Mouse (Mus musculus) forebrain, embryonic 16.5 days (tissue): Measurements from ENCODE around the gene Actl11. TPM values are rescaled to one million over a fixed set of nuclear protein-coding genes. Genes with fewer than 3 reads are reported as not detected.

Experiments
- ATAC-seq: fragments of 200-750 bp; cut with Nextera tagmentation; 2 replicates; pipeline ENCODE4 v1.8.0; 2017; ENCODE audit warnings: mild to moderate bottlenecking, moderate library complexity
- H3K27ac ChIP-seq: fragments of 300-500 bp; sonication (generic); 2 replicates; pipeline ENCODE4 v1.5.1; 2014; ENCODE audit warnings: low read length, control low read depth
- H3K27me3 ChIP-seq: fragments of 300-500 bp; sonication (generic); replicated peaks from 2 replicates; pipeline ENCODE4 v1.6.1; 2014; ENCODE audit warnings: low read length; ENCODE audit not compliant: control insufficient read depth, insufficient read depth
- H3K36me3 ChIP-seq: fragments of 300-500 bp; sonication (generic); 2 replicates; pipeline ENCODE4 v1.6.1; 2014; ENCODE audit not compliant: control insufficient read depth, insufficient read depth
- H3K4me1 ChIP-seq: fragments of 300-500 bp; sonication (generic); replicated peaks from 2 replicates; pipeline ENCODE4 v1.6.1; 2014; ENCODE audit warnings: low read length; ENCODE audit not compliant: control insufficient read depth, insufficient read depth
- H3K4me2 ChIP-seq: fragments of 300-500 bp; sonication (generic); 2 replicates; pipeline ENCODE4 v1.6.1; 2014; ENCODE audit warnings: mild to moderate bottlenecking, low read length, control low read depth
- H3K4me3 ChIP-seq: fragments of 300-500 bp; sonication (generic); replicated peaks from 2 replicates; pipeline ENCODE4 v1.5.1; 2014; ENCODE audit warnings: mild to moderate bottlenecking, low read length, control low read depth
- H3K9ac ChIP-seq: fragments of 300-500 bp; sonication (generic); replicated peaks from 2 replicates; pipeline ENCODE4 v1.6.1; 2014; ENCODE audit warnings: low read depth, low read length, control low read depth
- H3K9me3 ChIP-seq: fragments of 300-500 bp; sonication (generic); 2 replicates; pipeline ENCODE4 v1.6.1; 2016; ENCODE audit warnings: low read length; ENCODE audit not compliant: control insufficient read depth
- WGBS: fragments of 180-500 bp; shearing (Covaris S2); extraction: QIAGEN DNeasy Blood & Tissue Kit; methylation state at CpG from one replicate; pipeline ENCODE4 v1.1.7; 2014; 5-methylcytosine and 5-hydroxymethylcytosine counted together
- polyA plus RNA-seq: library from polyadenylated mRNA; unstranded; fragments of >200 nt; fragmentation: Nextera tagmentation; extraction: Ambion mirVana; gene quantifications from 2 replicates; pipeline ENCODE4 v1.2.1, GENCODE M21; 2015

Actl11 gene
- not detected in 2 replicates for polyA plus RNA-seq

DNA sequence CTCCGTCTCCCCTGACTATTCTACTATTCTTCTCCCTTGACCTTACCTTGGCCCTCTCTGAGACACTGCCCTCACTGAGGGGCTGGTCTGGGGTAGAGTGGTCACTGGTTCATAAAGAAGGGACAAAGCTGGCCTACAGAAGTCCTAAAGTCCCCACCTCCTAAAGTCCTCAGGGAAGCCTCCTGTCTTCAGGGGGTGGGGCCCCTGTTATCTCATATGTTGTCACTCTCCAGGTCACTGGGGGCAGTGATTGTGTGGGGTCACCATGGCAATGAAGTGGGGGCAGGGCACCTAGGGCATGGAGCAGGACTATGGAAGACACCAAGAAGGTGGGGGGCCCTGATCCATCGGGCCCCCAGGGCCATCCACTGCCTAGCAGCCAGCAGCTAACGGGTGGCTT lies at the start of gene Actl11:
Gene Actl11 (plus strand): TSS at position 301 of the 400 bp plus-strand sequence.
- no peaks in the 10 kb centered on the region for H3K36me3 ChIP-seq
- H3K27ac ChIP-seq: peak within 1 kb of the TSS; percentile 17; the same call in 1 of the 2 replicates
- 77% methylated on average over 3 of the region's 3 CpGs for WGBS

DNA sequence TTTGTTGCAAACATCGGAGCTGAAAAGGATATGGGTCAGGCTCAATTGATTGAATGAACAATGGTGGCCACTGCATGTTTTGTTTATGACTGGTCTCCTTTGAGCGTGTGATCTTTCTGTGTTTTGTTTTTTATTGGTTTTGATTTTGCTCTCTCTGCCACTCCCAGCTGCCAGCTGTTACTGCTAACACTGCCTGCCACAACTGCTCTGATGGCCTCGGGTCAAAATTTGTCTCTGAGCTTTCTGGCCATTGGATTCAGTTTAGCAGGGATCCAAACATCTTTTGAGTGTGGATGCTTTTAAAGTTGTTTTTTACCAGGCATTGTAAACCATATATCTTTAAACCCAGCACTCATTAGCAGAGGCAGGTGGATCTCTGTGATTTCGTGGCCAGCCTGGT lies 47.9 kb upstream of the Actl11 start:
- Histone ChIP-seq H3K27me3 (no peaks in the 10 kb centered on the region), H3K9ac (no peak overlapping the region), H3K36me3 (no peaks in the 10 kb centered on the region), H3K9me3 (no peaks in the 10 kb centered on the region), H3K27ac (no peak overlapping the region), H3K4me1 (no peaks in the 10 kb centered on the region), H3K4me2 (no peak overlapping the region), H3K4me3 (no peak overlapping the region)
- 68% methylated on average over 4 of the region's 4 CpGs for WGBS
- ATAC-seq: no peak

More for the DNA sequence above, at the start of gene Actl11:
- H3K4me1 ChIP-seq: peaks cover 19% of the 10 kb centered on the region
- no peak for ATAC-seq
- no peak within 1 kb of the TSS for H3K4me3 ChIP-seq
- H3K4me2 ChIP-seq: no peak within 1 kb of the TSS
- H3K9ac ChIP-seq: no peak within 1 kb of the TSS
- H3K27me3 ChIP-seq: no peaks in the 10 kb centered on the region
- no peaks in the 10 kb centered on the region for H3K9me3 ChIP-seq

DNA sequence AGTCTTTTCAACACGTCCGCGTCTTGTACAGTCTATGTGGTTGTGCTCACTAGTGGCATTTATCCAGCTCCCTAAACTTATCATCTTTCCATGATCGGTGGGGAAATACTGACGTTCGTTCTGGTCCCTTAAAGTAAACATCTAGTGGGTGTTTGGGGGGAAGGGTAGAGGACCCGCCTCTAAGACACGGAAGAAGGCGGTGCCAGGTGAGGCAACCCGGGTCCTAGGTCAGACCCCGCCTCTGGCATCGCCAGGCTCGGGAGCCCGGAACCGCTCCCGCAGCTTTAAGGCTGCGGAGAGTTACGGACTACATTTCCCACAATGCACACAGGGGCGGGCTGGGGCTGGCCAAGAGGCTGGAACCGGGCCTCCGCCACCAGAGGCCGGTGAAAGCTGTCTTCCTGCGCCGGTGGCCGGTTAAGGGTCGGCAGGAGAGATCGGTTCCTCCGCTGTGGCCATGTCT lies 40.4 kb upstream of the Actl11 start, which contains the start of gene Mon1a:
Gene Mon1a (plus strand): TSS at position 348 of the 463 bp plus-strand sequence.
- Histone ChIP-seq H3K9me3 (no peaks in the 10 kb centered on the region), H3K27me3 (0 out of 2 replicates have a peak, but pooled peaks cover 2% of the 10 kb centered on the region), H3K9ac (peak within 1 kb of the TSS; percentile 85), H3K4me3 (peak within 1 kb of the TSS; percentile 84), H3K27ac (peak within 1 kb of the TSS; percentile 69), H3K4me1 (peaks cover 14% of the 10 kb centered on the region), H3K4me2 (peak within 1 kb of the TSS; percentile 71), H3K36me3 (no peaks in the 10 kb centered on the region)
- WGBS: under 1% methylated on average over 28 of the region's 28 CpGs
- peak; percentile 97 for ATAC-seq

DNA sequence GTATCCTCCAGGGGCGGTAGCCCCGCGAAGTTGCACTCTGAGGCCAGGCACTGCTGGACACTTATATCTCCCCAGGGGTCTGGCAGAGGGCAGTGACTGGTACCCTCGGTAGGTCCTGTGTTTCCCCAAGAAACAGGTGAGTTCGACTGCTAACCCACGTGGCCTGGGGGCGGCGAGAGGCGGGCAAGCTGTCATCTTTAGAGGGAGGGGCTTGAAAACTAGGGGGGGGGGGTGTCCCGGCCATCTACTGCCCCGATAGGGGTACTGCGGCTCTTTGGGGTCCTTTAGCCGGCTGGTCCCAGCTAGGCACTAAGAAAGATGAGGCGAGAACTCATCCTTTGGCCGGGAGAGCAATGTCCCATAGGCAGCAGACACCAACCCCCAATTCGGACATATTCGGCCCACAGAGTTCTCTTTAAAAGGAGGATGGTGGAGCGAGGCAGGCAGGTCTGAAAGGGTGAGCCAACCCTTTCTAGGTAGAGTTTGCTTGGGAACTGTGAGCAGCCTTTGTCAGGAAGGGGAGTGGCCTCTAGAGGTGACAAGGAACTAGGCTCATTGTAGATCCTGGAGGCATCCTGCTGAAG lies 39.9 kb upstream of the Actl11 start:
- Histone ChIP-seq H3K27me3 (0 out of 2 replicates have a peak, but pooled peaks cover 2% of the 10 kb centered on the region), H3K4me3 (peak overlapping the region; percentile 84), H3K4me1 (peaks cover 14% of the 10 kb centered on the region), H3K9ac (peak overlapping the region; percentile 85), H3K27ac (peak overlapping the region; percentile 69), H3K36me3 (no peaks in the 10 kb centered on the region), H3K4me2 (peak overlapping the region; percentile 71), H3K9me3 (no peaks in the 10 kb centered on the region)
- peak; percentile 72 for ATAC-seq
- WGBS: under 1% methylated on average over 18 of the region's 18 CpGs

DNA sequence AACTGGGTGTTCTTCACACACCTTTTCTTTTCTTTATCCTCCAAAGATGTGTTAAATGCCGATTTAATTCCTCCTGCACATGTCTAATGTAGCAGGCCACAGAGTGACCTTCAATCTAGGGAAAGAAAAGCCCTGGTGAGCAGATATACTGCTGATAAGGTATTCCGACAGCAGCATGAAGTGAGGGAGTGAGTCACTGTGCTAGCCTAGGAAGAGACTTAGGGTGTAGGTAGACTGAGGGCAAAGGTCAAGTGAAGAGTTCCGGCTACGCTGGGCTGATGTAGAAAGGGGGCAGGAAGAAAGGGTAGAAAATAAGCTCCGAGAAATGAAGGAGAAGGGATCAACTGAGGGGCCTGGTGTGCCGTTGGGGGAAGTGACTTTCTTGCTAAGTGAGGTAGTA lies 38.0 kb upstream of the Actl11 start:
- Histone ChIP-seq H3K9ac (no peak overlapping the region), H3K4me3 (no peak overlapping the region), H3K9me3 (no peaks in the 10 kb centered on the region), H3K36me3 (no peaks in the 10 kb centered on the region), H3K27ac (no peak overlapping the region), H3K4me1 (peaks cover 14% of the 10 kb centered on the region), H3K27me3 (0 out of 2 replicates have a peak, but pooled peaks cover 2% of the 10 kb centered on the region), H3K4me2 (no peak overlapping the region)
- no peak for ATAC-seq
- WGBS: 94% methylated on average over 6 of the region's 6 CpGs

DNA sequence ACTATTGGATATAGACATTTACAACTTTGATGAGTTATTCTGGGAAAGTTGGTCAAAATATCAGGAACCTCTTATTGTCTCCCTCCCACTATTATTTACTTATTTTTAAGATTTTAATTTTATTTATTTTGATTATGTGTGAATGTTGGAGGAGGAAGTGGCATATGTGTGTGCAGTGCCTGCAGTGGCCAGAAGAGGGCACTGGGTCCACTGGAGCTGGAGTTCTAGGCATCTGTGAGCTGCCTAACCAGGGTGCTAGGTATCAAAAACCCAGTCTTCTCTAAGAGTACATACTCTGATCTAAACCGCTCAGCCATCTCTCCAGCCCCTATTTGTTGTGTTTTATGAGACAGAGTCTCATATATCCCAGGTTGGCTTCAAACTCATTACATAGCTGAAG lies 37.2 kb upstream of the Actl11 start:
- Histone ChIP-seq H3K4me2 (no peak overlapping the region), H3K9me3 (no peaks in the 10 kb centered on the region), H3K4me3 (no peak overlapping the region), H3K36me3 (no peaks in the 10 kb centered on the region), H3K4me1 (peaks cover 14% of the 10 kb centered on the region), H3K27me3 (0 out of 2 replicates have a peak, but pooled peaks cover 2% of the 10 kb centered on the region), H3K9ac (no peak overlapping the region), H3K27ac (no peak overlapping the region)
- no peak for ATAC-seq
- 90% methylated on average over 1 of the region's 1 CpGs for WGBS

DNA sequence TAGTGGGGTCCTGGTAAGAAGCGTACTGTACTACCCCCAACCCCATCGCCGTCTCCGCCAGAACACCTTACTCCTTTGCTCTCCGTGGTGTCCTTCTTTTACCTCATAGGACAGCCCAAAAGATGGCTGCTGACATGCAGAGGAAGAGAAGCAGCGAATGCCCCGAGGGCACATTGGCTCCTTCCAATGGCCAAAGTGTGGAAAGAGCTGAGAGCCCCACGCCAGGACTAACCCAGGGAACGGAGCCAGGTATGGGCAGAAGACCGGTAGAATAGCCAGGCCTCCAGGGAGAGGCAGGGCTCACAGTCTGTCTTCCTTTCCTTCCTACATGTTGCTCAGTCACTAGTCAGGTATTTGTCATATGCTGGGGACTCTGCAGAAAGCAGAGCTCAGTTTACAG lies 29.7 kb upstream of the Actl11 start:
- Histone ChIP-seq H3K4me1 (peaks cover 14% of the 10 kb centered on the region), H3K4me3 (no peak overlapping the region), H3K36me3 (peaks cover 7% of the 10 kb centered on the region), H3K9ac (no peak overlapping the region), H3K27ac (no peak overlapping the region), H3K27me3 (peaks cover 4% of the 10 kb centered on the region; the same call in 1 of the 2 replicates), H3K4me2 (no peak overlapping the region), H3K9me3 (no peaks in the 10 kb centered on the region)
- no peak for ATAC-seq
- 80% methylated on average over 10 of the region's 10 CpGs for WGBS

DNA sequence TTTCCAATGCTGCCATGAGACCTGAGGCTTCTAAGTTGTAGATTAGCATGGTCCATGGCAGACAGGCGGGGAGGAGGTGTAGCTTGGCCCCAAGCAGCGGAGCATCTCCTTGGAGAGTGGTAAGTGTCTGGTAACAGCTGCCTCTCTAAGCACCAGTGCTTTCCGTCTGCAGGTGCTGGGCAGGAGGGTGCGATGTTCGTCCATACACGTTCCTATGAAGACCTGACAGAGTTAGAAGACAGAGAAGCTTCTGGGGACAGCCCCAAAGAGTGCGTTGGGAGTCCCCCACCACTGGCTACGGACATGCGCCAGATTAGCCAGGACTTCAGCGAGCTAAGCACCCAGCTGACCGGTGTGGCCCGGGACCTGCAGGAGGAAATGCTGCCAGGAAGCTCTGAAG lies 28.4 kb upstream of the Actl11 start:
- ATAC-seq: no peak

DNA sequence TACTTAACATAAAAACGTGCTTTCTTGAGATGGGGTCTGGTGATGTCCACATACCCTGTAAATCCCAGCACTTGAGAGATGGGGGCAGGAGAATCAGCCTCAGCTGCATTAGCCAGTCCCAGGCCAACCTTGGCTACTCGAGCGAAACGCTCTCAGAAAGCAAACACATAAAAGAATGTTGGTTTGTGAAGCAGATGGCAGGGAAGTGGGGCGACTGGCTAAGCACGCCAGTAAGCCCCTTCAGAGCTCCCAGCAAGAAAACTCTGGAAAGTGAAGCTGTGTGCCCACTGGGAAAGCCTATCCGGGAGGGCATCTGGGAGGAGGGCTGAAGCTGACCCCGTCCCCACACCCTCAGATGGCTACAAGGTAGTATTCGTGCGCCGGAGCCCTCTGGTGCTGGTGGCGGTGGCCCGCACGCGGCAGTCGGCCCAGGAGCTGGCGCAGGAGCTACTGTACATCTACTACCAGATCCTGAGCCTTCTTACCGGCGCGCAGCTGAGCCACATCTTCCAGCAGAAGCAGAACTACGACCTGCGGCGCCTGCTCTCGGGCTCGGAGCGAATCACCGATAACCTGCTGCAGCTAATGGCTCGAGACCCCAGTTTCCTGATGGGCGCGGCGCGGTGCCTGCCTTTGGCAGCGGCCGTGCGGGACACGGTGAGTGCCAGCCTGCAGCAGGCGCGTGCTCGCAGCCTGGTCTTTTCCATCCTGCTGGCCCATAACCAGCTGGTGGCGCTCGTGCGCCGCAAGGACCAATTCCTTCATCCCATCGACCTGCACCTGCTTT lies 27.2 kb upstream of the Actl11 start:
- peak; percentile 76 for ATAC-seq
- peak overlapping the region; percentile 27; the same call in 1 of the 2 replicates for H3K27ac ChIP-seq
- H3K27me3 ChIP-seq: peaks cover 6% of the 10 kb centered on the region; the same call in 1 of the 2 replicates
- H3K4me3 ChIP-seq: peak overlapping the region; percentile 41
- H3K9ac ChIP-seq: peak overlapping the region; percentile 60
- peaks cover 16% of the 10 kb centered on the region for H3K4me1 ChIP-seq
- WGBS: 2% methylated on average over 42 of the region's 44 CpGs
- H3K4me2 ChIP-seq: peak overlapping the region; percentile 68
- H3K36me3 ChIP-seq: peaks cover 7% of the 10 kb centered on the region
- H3K9me3 ChIP-seq: no peaks in the 10 kb centered on the region

More for the DNA sequence above, 28.4 kb upstream of the Actl11 start:
- H3K9me3 ChIP-seq: no peaks in the 10 kb centered on the region
- H3K27me3 ChIP-seq: peaks cover 4% of the 10 kb centered on the region; the same call in 1 of the 2 replicates
- H3K4me2 ChIP-seq: no peak overlapping the region
- H3K36me3 ChIP-seq: peaks cover 7% of the 10 kb centered on the region
- no peak overlapping the region; the same call in 1 of the 2 replicates for H3K9ac ChIP-seq
- no peak overlapping the region for H3K27ac ChIP-seq
- peaks cover 14% of the 10 kb centered on the region for H3K4me1 ChIP-seq
- H3K4me3 ChIP-seq: no peak overlapping the region
- 73% methylated on average over 12 of the region's 12 CpGs for WGBS
